Mouse (Mus musculus) left cerebral cortex, adult 2 months (tissue): ENCODE data around the gene Gm13275. TPM values are rescaled to one million over a fixed set of nuclear protein-coding genes. Genes with fewer than 3 reads are reported as not detected.
A peak's percentile ranks its signal among the peaks of the same experiment; 100 is the strongest.
"Not testable (repeated sequence)": the region's sequence is repeated elsewhere in the genome, so short reads cannot be mapped to it uniquely, and the experiment has no call there.

Experiments
- DNase-seq, 2 experiments: peaks; one replicate each; pipeline ENCODE4 v3.0.0; 2021 to 2022; ENCODE audit warnings: low spot score in 2 of 2, mixed read lengths in 1 of 2; ENCODE audit errors: extremely low spot score in 1 of 2
- H3K27ac ChIP-seq: fragments of 200-600 bp; 2 replicates; pipeline ENCODE4 v1.8.1; 2022
- H3K4me3 ChIP-seq: fragments of 200-600 bp; 2 replicates; pipeline ENCODE4 v1.8.1; 2022
- CTCF ChIP-seq: fragments of 200-600 bp; IDR thresholded peaks from 2 replicates; pipeline ENCODE4 v1.8.1; 2022; ENCODE audit warnings: antibody characterized with exemption, mild to moderate bottlenecking, moderate library complexity
- intact Hi-C: fragments of 180-260 bp; cut with DNase I; formaldehyde crosslinking; loops from one replicate; pipeline ENCODE4 v1.15.1; 2025
- total RNA-seq, 2 experiments: library from RNA; stranded (reverse); gene quantifications; 2 replicates each; pipeline ENCODE4 v1.2.3; 2021

Gm13275 gene
- total RNA-seq, 2 experiments from 2014 or later = not detected

DNA sequence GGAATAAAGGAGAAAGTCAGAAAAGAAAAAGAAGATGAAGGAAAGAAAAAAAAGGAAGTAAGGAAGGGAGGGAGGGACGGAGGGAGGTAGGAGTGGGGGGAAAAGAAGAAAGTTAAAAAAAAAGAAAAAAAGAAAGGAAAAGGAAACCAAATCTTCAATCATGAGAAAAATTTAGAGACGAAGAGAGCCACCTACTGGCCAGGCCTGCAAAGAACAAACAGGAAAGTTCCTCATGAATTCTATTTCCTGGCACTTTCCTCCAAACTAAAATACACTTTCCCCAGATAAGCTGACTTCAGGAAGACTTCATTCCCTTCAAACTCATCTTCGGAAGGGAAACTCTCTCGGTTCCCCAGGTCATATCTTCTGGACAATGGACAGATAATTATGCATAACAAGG, 36.2 kb downstream of the Gm13275 start:
- H3K4me3 ChIP-seq = no peak overlapping the region
- DNase-seq = peak; percentile 20 to 36
- TF ChIP-seq CTCF = peak; percentile 81
- intact Hi-C loops = no loop called here
- no peak overlapping the region for H3K27ac ChIP-seq

DNA sequence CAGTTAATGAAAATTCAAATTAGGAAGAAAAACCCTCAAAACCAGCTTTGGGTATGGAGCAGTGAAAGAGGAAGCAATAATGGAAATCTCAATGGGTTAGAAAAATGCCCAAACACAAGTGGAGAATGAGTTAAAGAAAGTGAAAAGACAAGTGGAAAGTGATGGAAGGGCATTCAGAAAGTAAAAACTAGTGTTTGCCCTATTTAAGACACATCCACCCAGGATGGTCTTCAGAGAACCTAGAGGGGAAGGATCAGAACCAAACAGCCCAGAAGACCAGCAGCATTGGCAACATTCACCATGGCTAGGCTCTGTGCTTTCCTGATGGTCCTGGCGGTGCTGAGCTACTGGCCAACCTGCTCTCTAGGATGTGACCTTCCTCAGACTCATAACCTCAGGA, 40.9 kb downstream of the Gm13275 start, which contains the start of gene Ifna5:
Gene Ifna5, plus strand, starts transcription at position 301 of the 400 bp plus-strand sequence.
- H3K4me3 ChIP-seq, DNase-seq, intact Hi-C loops, H3K27ac ChIP-seq: not testable (repeated sequence)

DNA sequence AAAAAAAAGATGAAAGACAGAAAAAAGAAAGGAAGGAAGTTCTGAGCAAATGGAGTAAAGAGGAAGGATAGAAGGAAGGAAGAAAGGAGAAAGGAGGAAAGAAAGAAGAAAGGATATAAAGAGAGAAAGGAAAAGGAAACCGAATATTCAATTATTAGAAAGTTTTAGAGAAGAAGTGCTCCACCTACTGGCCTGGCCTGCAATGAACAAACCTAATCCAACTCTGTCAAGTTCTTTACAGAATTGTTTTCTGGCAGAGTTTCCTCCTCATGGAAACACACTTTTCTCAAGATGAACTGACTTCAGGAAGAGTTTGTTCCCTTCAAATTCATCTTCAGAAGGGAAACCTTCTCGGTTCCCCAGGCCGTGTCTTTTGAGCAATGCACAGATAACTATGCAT, 44.5 kb downstream of the Gm13275 start:
- peak; percentile 77 for TF ChIP-seq CTCF
- intact Hi-C loops = no loop called here
- Histone ChIP-seq H3K27ac (no peak overlapping the region), H3K4me3 (no peak overlapping the region)
- DNase-seq = no peak

DNA sequence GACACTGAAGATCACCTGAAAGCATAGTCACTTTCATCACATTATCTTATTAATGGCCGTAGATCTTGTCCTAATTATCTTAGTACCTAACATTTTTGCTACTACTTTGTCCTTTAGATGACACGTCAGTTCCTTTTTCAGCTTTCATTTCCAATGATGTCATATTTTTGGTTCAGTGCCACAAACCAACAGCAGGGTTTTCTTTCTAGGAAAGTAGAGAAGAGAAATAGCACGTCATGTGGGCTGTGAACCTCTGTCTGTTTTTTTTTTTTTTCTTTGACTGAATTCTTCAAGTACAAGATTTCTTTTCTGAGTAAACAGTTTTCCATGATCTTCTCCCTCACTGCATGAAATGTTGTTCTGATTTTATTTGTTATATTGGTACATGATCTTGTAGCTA, 45.8 kb downstream of the Gm13275 start:
- TF ChIP-seq CTCF = no peak

DNA sequence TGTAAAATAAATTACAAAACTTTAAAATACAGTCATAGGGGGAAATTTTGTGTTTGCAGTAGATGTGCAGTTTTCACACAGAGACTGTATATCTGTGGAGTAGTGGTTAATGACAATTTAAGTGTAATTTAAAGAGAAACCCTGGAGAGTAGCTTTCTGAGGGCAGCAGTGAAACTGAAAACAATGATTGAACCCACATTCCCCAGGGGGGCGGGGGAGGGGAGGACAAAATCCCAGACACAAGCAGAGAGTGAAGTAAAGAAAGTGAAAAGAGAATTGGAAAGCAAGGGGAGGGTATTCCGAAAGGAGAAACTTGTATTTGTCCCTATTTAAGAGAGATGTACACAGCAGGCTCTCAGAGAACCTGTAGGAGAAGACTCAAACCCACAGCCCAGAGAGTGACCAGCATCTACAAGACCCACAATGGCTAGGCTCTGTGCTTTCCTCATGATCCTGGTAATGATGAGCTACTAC, 47.2 kb downstream of the Gm13275 start, which contains the start of gene Ifna4:
Gene Ifna4, plus strand, starts transcription at position 424 of the 474 bp plus-strand sequence.
- Histone ChIP-seq H3K4me3 (no peak within 1 kb of the TSS), H3K27ac (no peak within 1 kb of the TSS)
- intact Hi-C loops = no loop called here
- DNase-seq = no peak
- TF ChIP-seq CTCF = no peak

More for the DNA sequence above, 45.8 kb downstream of the Gm13275 start:
- Histone ChIP-seq H3K4me3 (no peak overlapping the region), H3K27ac (no peak overlapping the region)
- intact Hi-C loops = no loop called here
- DNase-seq = no peak

Other genes starting within 250 kb of the Gm13275 start
- gene Ifna15, start 236.2 kb upstream of the Gm13275 start, total RNA-seq = not detected
- not detected for gene Ifna14, start 222.7 kb upstream of the Gm13275 start, total RNA-seq
- not detected for gene Ifna9, start 202.1 kb upstream of the Gm13275 start, total RNA-seq
- not detected for gene Ifna12, start 191.1 kb upstream of the Gm13275 start, total RNA-seq
- gene C87499, start 160.1 kb upstream of the Gm13275 start, total RNA-seq = not detected
- gene Ifna13, start 150.0 kb upstream of the Gm13275 start, total RNA-seq = not detected
- not detected for gene Ifna16, start 117.6 kb upstream of the Gm13275 start, total RNA-seq
- gene Ifna2, start 110.6 kb upstream of the Gm13275 start, total RNA-seq = not detected
- not detected for gene Ifnab, start 103.1 kb upstream of the Gm13275 start, total RNA-seq
- gene Gm26566, start 72.7 kb upstream of the Gm13275 start, total RNA-seq = 1 to 10 TPM in 1 of 2 experiments, under 1 TPM in 1; 0.79 to 1.1 TPM
- gene Klhl9, start 72.0 kb upstream of the Gm13275 start, total RNA-seq = 10 to 100 TPM; 96.7 to 97.8 TPM
- gene Gm13271, start 39.6 kb upstream of the Gm13275 start, total RNA-seq = not detected
- not detected for gene Gm13283, start 34.4 kb upstream of the Gm13275 start, total RNA-seq
- gene Gm13290, start 20.7 kb upstream of the Gm13275 start, total RNA-seq = not detected
- gene Gm13289, start 17.6 kb upstream of the Gm13275 start, total RNA-seq = not detected
- gene Gm13272, start 14.6 kb upstream of the Gm13275 start, total RNA-seq = not detected
- gene Ifnz, start 12.4 kb upstream of the Gm13275 start, total RNA-seq = not detected
- not detected for gene Gm13276, start 8.8 kb upstream of the Gm13275 start, total RNA-seq
- gene Gm13277, start 5.9 kb upstream of the Gm13275 start, total RNA-seq = not detected
- gene Gm13278, start 2.9 kb upstream of the Gm13275 start, total RNA-seq = not detected
- not detected for gene Gm13279, start 2.9 kb downstream of the Gm13275 start, total RNA-seq
- gene Gm13285, start 5.2 kb downstream of the Gm13275 start, total RNA-seq = not detected
- not detected for gene Gm13287, start 8.8 kb downstream of the Gm13275 start, total RNA-seq
- not detected for gene Gm13288, start 11.0 kb downstream of the Gm13275 start, total RNA-seq
- not detected for gene Ifna7, start 21.7 kb downstream of the Gm13275 start, total RNA-seq
- not detected for gene Ifna11, start 25.5 kb downstream of the Gm13275 start, total RNA-seq
- gene Ifna6, start 32.9 kb downstream of the Gm13275 start, total RNA-seq = not detected
- gene Ifna5, start 41.0 kb downstream of the Gm13275 start, total RNA-seq = not detected
- not detected for gene Ifna4, start 47.4 kb downstream of the Gm13275 start, total RNA-seq
- not detected for gene Ifna1, start 55.6 kb downstream of the Gm13275 start, total RNA-seq
- not detected for gene Ifne, start 85.7 kb downstream of the Gm13275 start, total RNA-seq